Mouse (Mus musculus): ENCODE measurements at regions not wholly inside any gene's neighbourhood (a gene's known extent, or its start where the extent isn't known, plus 50 kb on each side); places are given as distances from the start of the nearest gene placed in this dataset.

- Histone ChIP-seq H3K36me3 (no peaks in the 10 kb centered on the region), H3K9ac (no peak overlapping the region), H3K4me2 (replicated peaks) (no peak overlapping the region), H3K27me3 (replicated peaks) (no peaks in the 10 kb centered on the region), H3K4me1 (replicated peaks) (peaks cover 5% of the 10 kb centered on the region; the same call in 1 of the 2 replicates), H3K4me3 (replicated peaks) (no peak overlapping the region), H3K27ac (no peak overlapping the region), H3K9me3 (no peaks in the 10 kb centered on the region)
- WGBS: 94% methylated on average over 6 of the region's 6 CpGs
- ATAC-seq: no peak
These were observed 59.6 kb upstream of the Hk2 start for GRCm38 (mm10) chr6:82833867-82834266.

GRCm38 (mm10) chr6:82831211-82831610, 57.0 kb upstream of the Hk2 start:
- WGBS: 21% methylated on average over 1 of the region's 1 CpGs
- no peak overlapping the region for H3K4me2 ChIP-seq (replicated peaks)
- ATAC-seq: no peak
- H3K36me3 ChIP-seq: no peaks in the 10 kb centered on the region
- H3K27me3 ChIP-seq (replicated peaks): no peaks in the 10 kb centered on the region
- peaks cover 5% of the 10 kb centered on the region; the same call in 1 of the 2 replicates for H3K4me1 ChIP-seq (replicated peaks)
- no peak overlapping the region for H3K9ac ChIP-seq
- no peak overlapping the region for H3K27ac ChIP-seq
- H3K9me3 ChIP-seq: no peaks in the 10 kb centered on the region
- H3K4me3 ChIP-seq (replicated peaks): no peak overlapping the region

- no peak for ATAC-seq
- Histone ChIP-seq H3K27ac (no peak overlapping the region), H3K9me3 (no peaks in the 10 kb centered on the region), H3K27me3 (replicated peaks) (no peaks in the 10 kb centered on the region), H3K4me3 (replicated peaks) (no peak overlapping the region), H3K36me3 (no peaks in the 10 kb centered on the region), H3K9ac (no peak overlapping the region), H3K4me1 (replicated peaks) (peaks cover 9% of the 10 kb centered on the region; the same call in 1 of the 2 replicates), H3K4me2 (replicated peaks) (no peak overlapping the region)
- 80% methylated on average over 3 of the region's 3 CpGs for WGBS
These were observed 50.4 kb upstream of the Hk2 start for GRCm38 (mm10) chr6:82824684-82825083.

- no peak overlapping the region for H3K4me2 ChIP-seq (replicated peaks)
- no peaks in the 10 kb centered on the region for H3K9me3 ChIP-seq
- no peak overlapping the region for H3K9ac ChIP-seq
- H3K36me3 ChIP-seq: no peaks in the 10 kb centered on the region
- no peak for ATAC-seq
- no peak overlapping the region for H3K27ac ChIP-seq
- 46% methylated on average over 8 of the region's 8 CpGs for WGBS
- H3K4me3 ChIP-seq (replicated peaks): no peak overlapping the region
- H3K27me3 ChIP-seq (replicated peaks): no peaks in the 10 kb centered on the region
- peaks cover 9% of the 10 kb centered on the region; the same call in 1 of the 2 replicates for H3K4me1 ChIP-seq (replicated peaks)
These were observed 50.0 kb upstream of the Hk2 start for GRCm38 (mm10) chr6:82824240-82824639.

Measured in intestine, embryonic 15.5 days (tissue).